Mouse (Mus musculus): Measurements from ENCODE around the gene Olfr721-ps1.
A peak's percentile ranks its signal among the peaks of the same experiment; 100 is the strongest.

The Olfr721-ps1 gene

GRCm38 (mm10) chr14:14400998-14401397 lies at the start of gene Olfr721-ps1:
Gene Olfr721-ps1 (plus strand): TSS chr14:14401298.
- DNase-seq (ENCODE audit: low read depth) = no peak

GRCm38 (mm10) chr14:14351721-14352590 lies 49.1 kb upstream of the Olfr721-ps1 start:
- peak; percentile 43 for DNase-seq (ENCODE audit: low read depth)

- peak; percentile 57 for DNase-seq (ENCODE audit: low read depth)
These were observed 48.5 kb upstream of the Olfr721-ps1 start for GRCm38 (mm10) chr14:14352606-14353005.

GRCm38 (mm10) chr14:14353081-14353732 lies 47.9 kb upstream of the Olfr721-ps1 start:
- DNase-seq (ENCODE audit: low read depth) = peak; percentile 39

- DNase-seq (ENCODE audit: low read depth) = no peak
These were observed 47.2 kb upstream of the Olfr721-ps1 start for GRCm38 (mm10) chr14:14353740-14354510.

GRCm38 (mm10) chr14:14354511-14355359 lies 46.4 kb upstream of the Olfr721-ps1 start:
- DNase-seq (ENCODE audit: low read depth) = no peak

- peak; percentile 28 for DNase-seq (ENCODE audit: low read depth)
These were observed 45.8 kb upstream of the Olfr721-ps1 start for GRCm38 (mm10) chr14:14355360-14355646.

- DNase-seq (ENCODE audit: low read depth) = no peak
These were observed 5.6 kb upstream of the Olfr721-ps1 start for GRCm38 (mm10) chr14:14395535-14395934.

GRCm38 (mm10) chr14:14436078-14436658 lies 35.1 kb downstream of the Olfr721-ps1 start:
- no peak for DNase-seq (ENCODE audit: low read depth)
